Mouse (Mus musculus) heart, postnatal 4 days (tissue): ENCODE measurements around the gene Fbxw5. TPM values are rescaled to one million over a fixed set of nuclear protein-coding genes. Genes with fewer than 3 reads are reported as not detected.
"Not testable (repeated sequence)": the region's sequence is repeated elsewhere in the genome, so short reads cannot be mapped to it uniquely, and the experiment has no call there.

Source experiments
- DNase-seq: peaks from one replicate; pipeline ENCODE4 v3.0.0; 2021
- total RNA-seq, 2 experiments: library from RNA; stranded (reverse); gene quantifications; 2 replicates each; pipeline ENCODE4 v1.2.3; 2021

Fbxw5 gene
- total RNA-seq, 2 experiments from 2014 or later: 93.6 to 98.6 TPM

DNA sequence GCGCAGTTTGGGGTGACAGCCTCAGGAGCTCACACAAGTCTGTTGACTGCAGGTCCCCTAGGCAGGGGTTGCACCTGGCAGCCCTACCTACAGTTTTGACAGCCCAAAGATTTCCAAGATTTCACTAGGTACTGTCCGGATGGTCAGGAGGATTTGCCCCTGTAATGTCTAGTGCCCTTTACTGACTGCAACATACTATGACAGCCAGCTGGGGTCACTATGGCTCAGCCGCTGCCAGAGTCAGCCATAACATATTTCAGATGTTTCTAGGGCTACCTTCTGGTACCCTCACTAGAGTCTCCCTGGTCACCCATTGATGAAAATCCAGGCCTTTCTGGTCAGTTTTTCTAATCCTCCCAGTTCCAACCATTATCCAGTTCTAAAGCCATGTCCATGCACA, 9.4 kb downstream of the Fbxw5 start:
- no peak for DNase-seq

DNA sequence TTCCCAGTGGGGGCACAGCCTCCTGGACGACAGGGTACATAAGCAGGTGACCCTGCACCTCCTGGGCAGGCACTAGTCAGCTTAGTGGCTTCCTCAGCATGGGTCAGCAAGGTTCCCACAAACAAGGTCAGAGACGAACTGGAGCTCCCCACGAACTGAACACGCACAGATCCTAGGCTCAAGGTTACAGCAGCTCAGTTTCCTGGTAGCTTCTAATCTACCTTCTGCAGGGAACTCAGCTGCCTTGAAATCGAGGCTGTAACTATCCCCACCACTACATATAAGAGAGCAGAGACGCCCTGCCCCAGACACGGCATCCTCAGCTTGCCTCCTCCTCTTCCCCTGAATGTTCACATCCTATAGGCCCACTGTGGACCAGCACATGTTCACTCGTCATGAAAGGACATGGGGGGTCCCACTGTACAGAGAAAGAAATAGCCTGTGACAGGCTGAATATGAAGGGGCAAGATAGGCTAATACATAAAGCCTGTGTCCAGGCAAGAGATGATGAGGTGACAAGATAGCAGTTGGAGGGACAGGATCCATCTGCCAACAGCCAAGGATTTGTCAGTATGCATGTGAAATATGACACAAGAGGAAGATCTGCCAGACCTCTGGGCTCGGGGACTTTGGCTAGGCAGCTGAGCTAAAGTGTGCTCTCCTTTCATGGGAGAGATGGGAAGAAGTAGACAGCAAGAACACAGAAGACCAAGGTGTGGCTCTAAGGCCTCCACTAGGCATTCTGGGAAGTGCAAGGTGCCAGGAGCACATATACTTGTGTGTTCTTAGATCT, 26.2 kb downstream of the Fbxw5 start:
- DNase-seq: no peak

DNA sequence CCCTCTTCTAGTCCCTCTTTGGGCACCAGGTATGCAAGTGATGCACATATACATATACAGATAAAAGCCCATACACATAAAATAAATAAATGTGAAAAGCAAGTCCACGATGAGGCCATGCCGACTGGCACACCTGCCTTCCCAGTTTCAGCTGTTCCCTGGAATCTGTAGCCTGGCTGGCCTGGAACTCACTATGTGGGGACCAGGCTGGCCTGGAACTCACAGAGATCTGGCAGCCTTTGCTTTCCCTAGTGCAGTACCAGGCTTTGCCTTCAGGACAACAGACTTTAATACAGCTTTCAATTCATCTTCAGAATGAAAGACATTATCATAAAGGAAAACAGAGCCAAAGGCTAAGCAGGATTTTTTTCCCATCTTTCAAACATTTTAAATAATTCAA, 33.2 kb downstream of the Fbxw5 start:
- DNase-seq: no peak

GRCm38 (mm10) chr2:25534178-25534865, 33.8 kb downstream of the Fbxw5 start:
- DNase-seq: peak; percentile 85

GRCm38 (mm10) chr2:25534866-25535182, 34.3 kb downstream of the Fbxw5 start:
- DNase-seq: no peak

DNA sequence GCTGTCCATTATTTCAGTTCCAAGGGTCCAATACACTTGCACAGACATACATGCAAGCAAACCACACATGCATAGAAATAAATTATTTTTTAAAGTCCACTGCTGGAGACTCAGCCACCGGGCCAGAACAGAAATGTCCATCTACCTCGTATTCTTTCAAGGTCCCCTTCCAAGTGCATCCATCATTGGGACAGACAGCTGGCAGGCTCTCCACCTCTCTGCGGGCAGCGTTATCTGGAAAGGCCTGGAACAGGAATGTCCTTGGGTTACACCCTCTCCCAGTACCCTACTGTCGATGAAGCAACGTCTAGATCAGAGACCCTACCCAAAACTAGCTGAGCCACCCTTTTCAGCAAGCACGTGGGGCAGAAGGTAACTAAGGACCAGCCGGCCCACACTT, 36.0 kb downstream of the Fbxw5 start:
- DNase-seq: no peak

- DNase-seq: no peak
Measured at GRCm38 (mm10) chr2:25540541-25540948, 40.0 kb downstream of the Fbxw5 start.

DNA sequence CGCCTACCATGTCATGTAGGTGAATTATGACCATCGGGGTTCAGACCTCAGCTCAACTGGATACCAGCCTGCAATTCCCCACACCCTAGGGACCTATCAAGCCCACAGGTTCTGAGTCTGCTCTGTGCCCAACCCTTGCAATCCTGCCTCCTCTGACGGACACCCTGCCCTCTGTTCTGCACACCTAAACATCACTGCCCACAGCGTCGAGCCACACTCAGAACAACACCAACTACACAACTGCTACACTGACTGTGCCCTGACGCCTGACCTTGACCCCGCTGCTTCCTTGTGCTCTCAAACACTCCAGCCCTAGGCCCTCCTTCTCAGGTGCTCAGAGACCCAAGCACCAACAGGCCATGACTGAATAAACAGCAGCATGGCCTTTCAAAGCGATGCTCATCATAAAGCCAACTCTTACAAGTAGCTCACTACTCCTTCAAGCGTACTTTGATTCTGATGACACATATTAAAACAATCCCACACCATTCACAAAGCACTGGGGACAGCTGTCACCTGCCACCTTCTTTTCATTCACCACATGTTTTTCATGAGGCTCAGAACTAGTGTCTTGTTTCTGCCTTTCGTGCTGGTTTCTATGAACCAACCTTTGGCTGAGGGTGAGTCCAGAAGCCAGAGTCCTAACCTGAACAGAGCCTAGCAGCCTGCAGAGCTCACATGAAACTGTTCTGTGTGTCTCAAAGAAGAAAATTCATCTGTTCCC, 41.3 kb downstream of the Fbxw5 start:
- no peak for DNase-seq

GRCm38 (mm10) chr2:25545996-25546810, 45.7 kb downstream of the Fbxw5 start:
- DNase-seq: peak; percentile 86

DNA sequence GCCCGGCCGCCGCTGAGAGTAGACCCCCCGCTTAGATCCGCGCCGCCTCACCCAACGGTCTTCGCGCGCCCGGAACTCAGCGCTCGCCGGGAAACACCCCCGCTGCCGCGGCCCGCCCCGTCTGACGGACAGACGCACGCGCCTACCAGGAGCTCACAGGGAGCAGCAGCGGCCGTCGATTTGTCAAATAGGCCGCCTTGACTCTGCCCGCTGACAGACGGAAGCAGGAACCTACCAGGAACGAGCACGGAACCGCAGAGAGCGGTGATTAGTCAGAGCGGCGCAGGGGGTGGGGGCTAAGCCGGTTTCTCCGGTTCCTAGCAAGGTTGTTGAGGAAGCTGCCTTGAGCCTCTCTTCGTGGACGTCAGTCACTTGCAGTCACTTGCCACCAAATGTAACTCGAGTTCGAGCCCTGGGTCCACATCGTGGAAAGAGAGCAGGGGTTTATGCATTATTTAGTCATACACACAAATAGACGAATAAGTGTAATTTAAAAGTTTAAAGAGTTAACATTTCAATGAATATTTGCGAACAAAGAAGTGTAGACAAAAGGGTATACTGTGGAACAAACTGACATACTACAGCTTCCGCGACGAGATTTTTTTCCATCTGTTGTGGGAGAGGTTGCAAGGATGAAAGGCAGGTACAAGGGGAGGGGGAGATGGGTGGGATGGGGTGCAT, 46.4 kb downstream of the Fbxw5 start, which contains the start of gene Traf2:
TSS of gene Traf2 (minus strand) at position 130 of the 681 bp plus-strand sequence.
- peak; percentile 99 for DNase-seq

GRCm38 (mm10) chr2:25549021-25549991, 48.8 kb downstream of the Fbxw5 start:
- DNase-seq: no peak

DNA sequence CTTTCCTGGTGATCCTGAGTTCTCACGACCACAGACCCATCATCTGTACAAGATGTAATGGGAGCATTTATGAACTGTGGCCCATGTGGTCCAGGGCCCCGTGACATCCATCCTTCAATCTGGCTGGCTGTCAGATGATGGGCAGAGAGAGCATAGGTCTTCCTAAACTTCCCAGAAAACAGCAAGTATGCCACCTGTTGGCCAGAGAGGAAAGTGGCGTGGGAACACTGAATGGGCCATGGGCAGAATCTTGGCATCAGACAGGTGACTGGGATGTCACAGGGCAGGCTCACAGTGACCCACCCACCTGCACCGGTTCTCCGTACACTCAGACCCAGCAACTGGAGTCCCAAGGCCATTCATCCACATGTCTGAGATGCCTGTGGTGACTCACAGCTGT, 50.6 kb downstream of the Fbxw5 start:
- peak; percentile 68 for DNase-seq

DNA sequence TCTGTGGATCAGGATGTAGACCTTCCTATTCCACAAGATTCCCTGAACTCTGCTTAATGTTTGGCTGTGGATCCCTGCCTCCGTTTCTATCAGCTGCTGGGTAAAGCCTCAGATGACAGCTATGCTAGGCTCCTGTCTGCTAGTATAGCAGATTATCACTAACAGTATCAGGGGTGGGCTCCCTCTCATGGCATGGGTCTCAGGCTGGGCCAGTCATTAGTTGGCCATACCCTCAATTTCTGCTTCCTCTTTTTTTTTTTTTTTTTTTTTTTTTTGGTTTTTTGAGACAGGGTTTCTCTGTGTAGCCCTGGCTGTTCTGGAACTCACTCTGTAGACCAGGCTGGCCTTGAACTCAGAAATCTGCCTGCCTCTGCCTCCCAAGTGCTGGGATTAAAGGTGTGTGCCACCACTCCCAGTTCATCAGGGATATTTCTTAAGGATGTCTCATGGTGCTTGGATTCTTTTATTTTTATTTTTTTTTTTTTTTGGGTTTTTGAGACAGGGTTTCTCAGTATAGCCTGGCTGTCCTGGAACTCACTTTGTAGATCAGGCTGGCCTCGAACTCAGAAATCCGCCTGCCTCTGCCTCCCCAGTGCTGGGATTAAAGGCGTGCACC, 52.7 kb downstream of the Fbxw5 start:
- not testable (repeated sequence) for DNase-seq

Other genes starting within 250 kb of the Fbxw5 start
- 10 to 100 TPM; 16.9 to 18.1 TPM for gene Tmem203, start 245.3 kb upstream of the Fbxw5 start, total RNA-seq
- gene Tprn, start 238.1 kb upstream of the Fbxw5 start, total RNA-seq: 1 to 10 TPM; 4.9 to 5.7 TPM
- 10 to 100 TPM; 60.0 to 62.0 TPM for gene Ssna1, start 228.3 kb upstream of the Fbxw5 start, total RNA-seq
- gene Anapc2, start 228.3 kb upstream of the Fbxw5 start, total RNA-seq: 10 to 100 TPM; 49.7 to 53.1 TPM
- gene Tmem210, start 212.6 kb upstream of the Fbxw5 start, total RNA-seq: not detected
- gene Lrrc26, start 210.8 kb upstream of the Fbxw5 start, total RNA-seq: not detected
- gene Grin1, start 181.6 kb upstream of the Fbxw5 start, total RNA-seq: not detected
- 10 to 100 TPM; 27.2 to 28.6 TPM for gene Man1b1, start 168.4 kb upstream of the Fbxw5 start, total RNA-seq
- gene Dpp7, start 144.4 kb upstream of the Fbxw5 start, total RNA-seq: 1 to 10 TPM; 4.7 to 5.2 TPM
- 1 to 10 TPM; 7.3 to 9.5 TPM for gene Uap1l1, start 135.1 kb upstream of the Fbxw5 start, total RNA-seq
- 10 to 100 TPM in 1 of 2 experiments, 1 to 10 TPM in 1; 8.7 to 10.8 TPM for gene Sapcd2, start 128.4 kb upstream of the Fbxw5 start, total RNA-seq
- 1 to 10 TPM; 5.7 to 8.5 TPM for gene Entpd2, start 104.9 kb upstream of the Fbxw5 start, total RNA-seq
- 10 to 100 TPM; 33.1 to 35.2 TPM for gene Npdc1, start 101.4 kb upstream of the Fbxw5 start, total RNA-seq
- under 1 TPM in 1 of 2 experiments, not detected in 1; 0.11 TPM for gene Fut7, start 77.5 kb upstream of the Fbxw5 start, total RNA-seq
- gene Abca2, start 72.0 kb upstream of the Fbxw5 start, total RNA-seq: 10 to 100 TPM; 19.4 to 20.7 TPM
- gene Clic3, start 43.9 kb upstream of the Fbxw5 start, total RNA-seq: 1 to 10 TPM; 2.8 to 4.1 TPM
- 10 to 100 TPM; 30.5 to 32.8 TPM for gene Paxx, start 39.7 kb upstream of the Fbxw5 start, total RNA-seq
- gene Ptgds, start 30.7 kb upstream of the Fbxw5 start, total RNA-seq: 100 to 1,000 TPM; 117 to 137 TPM
- not detected for gene Lcn12, start 6.8 kb upstream of the Fbxw5 start, total RNA-seq
- gene C8g, start 969 bp downstream of the Fbxw5 start, total RNA-seq: under 1 TPM in 1 of 2 experiments, not detected in 1; 0.45 TPM
- gene Traf2, start 46.2 kb downstream of the Fbxw5 start, total RNA-seq: 10 to 100 TPM; 13.2 to 15.8 TPM
- 100 to 1,000 TPM; 151 to 152 TPM for gene Edf1, start 57.1 kb downstream of the Fbxw5 start, total RNA-seq
- gene Mamdc4, start 74.1 kb downstream of the Fbxw5 start, total RNA-seq: 1 to 10 TPM; 1.4 to 2.3 TPM
- gene Phpt1, start 74.5 kb downstream of the Fbxw5 start, total RNA-seq: 100 to 1,000 TPM; 100 to 101 TPM
- under 1 TPM; 0.14 to 0.41 TPM for gene Ajm1, start 81.0 kb downstream of the Fbxw5 start, total RNA-seq
- 10 to 100 TPM; 51.4 to 61.5 TPM for gene Rabl6, start 107.8 kb downstream of the Fbxw5 start, total RNA-seq
- gene Ccdc183, start 116.9 kb downstream of the Fbxw5 start, total RNA-seq: not detected
- gene Tmem141, start 121.3 kb downstream of the Fbxw5 start, total RNA-seq: 10 to 100 TPM; 22.2 to 24.0 TPM
- 1 to 10 TPM; 1.3 to 1.4 TPM for gene Fcna, start 127.3 kb downstream of the Fbxw5 start, total RNA-seq
- gene Lcn8, start 152.4 kb downstream of the Fbxw5 start, total RNA-seq: under 1 TPM; 0.72 to 0.74 TPM
- gene Lcn5, start 157.2 kb downstream of the Fbxw5 start, total RNA-seq: not detected
- gene Lcn6, start 176.0 kb downstream of the Fbxw5 start, total RNA-seq: not detected
- gene Lcn10, start 182.0 kb downstream of the Fbxw5 start, total RNA-seq: not detected
- not detected for gene Obp2a, start 199.3 kb downstream of the Fbxw5 start, total RNA-seq
- gene Bmyc, start 206.0 kb downstream of the Fbxw5 start, total RNA-seq: 10 to 100 TPM; 13.7 to 17.1 TPM
- not detected for gene Obp2b, start 236.3 kb downstream of the Fbxw5 start, total RNA-seq